Mouse (Mus musculus): ENCODE measurements around the gene Tyk2. TPM values are rescaled to one million over a fixed set of nuclear protein-coding genes. Genes with fewer than 3 reads are reported as not detected.

Gene Tyk2
- polyA plus RNA-seq, 2 experiments: 10.6 to 20.9 TPM

- peak overlapping the region; percentile 74 for H3K4me3 ChIP-seq (replicated peaks; ENCODE audit: low read length)
- no peak for TF ChIP-seq POLR2A (IDR thresholded peaks at IDR 0.05; ENCODE audit: borderline replicate concordance, extremely low read depth, insufficient read depth, insufficient read length)
- H3K27ac ChIP-seq (replicated peaks; ENCODE audit: low read depth, low read length): peak overlapping the region; percentile 68; the same call in 1 of the 2 replicates
- H3K4me1 ChIP-seq (ENCODE audit: control insufficient read depth, insufficient read depth, low read length): peaks cover 28% of the 10 kb centered on the region
- peak overlapping the region; percentile 60 for H3K4me2 ChIP-seq (replicated peaks; ENCODE audit: low read depth, low read length, severe bottlenecking)
- WGBS: 6% methylated on average over 8 of the region's 8 CpGs
- ATAC-seq (ENCODE audit: low FRiP score, low read depth): no peak
- no peaks in the 10 kb centered on the region for H3K9me3 ChIP-seq (ENCODE audit: control insufficient read depth, low read length)
- peak overlapping the region; percentile 72 for H3K9ac ChIP-seq (ENCODE audit: low read depth, low read length, severe bottlenecking)
- peaks cover 29% of the 10 kb centered on the region for H3K36me3 ChIP-seq (ENCODE audit: control insufficient read depth, insufficient read depth, low read length)
- DNase-seq (ENCODE audit: low spot score): no peak
- no peaks in the 10 kb centered on the region for H3K27me3 ChIP-seq (ENCODE audit: control insufficient read depth, insufficient read depth, low read length)
Measured at GRCm38 (mm10) chr9:21149077-21149653, 18.1 kb upstream of the Tyk2 start.

GRCm38 (mm10) chr9:21148427-21148826 is 17.4 kb upstream of the Tyk2 start:
- peak overlapping the region; percentile 60 for H3K4me2 ChIP-seq (replicated peaks; ENCODE audit: low read depth, low read length, severe bottlenecking)
- DNase-seq (ENCODE audit: low spot score) (no peak), ATAC-seq (ENCODE audit: low FRiP score, low read depth) (no peak)
- peaks cover 35% of the 10 kb centered on the region for H3K36me3 ChIP-seq (ENCODE audit: control insufficient read depth, insufficient read depth, low read length)
- H3K27ac ChIP-seq (replicated peaks; ENCODE audit: low read depth, low read length): no peak overlapping the region
- peaks cover 26% of the 10 kb centered on the region for H3K4me1 ChIP-seq (ENCODE audit: control insufficient read depth, insufficient read depth, low read length)
- no peaks in the 10 kb centered on the region for H3K9me3 ChIP-seq (ENCODE audit: control insufficient read depth, low read length)
- no peaks in the 10 kb centered on the region for H3K27me3 ChIP-seq (ENCODE audit: control insufficient read depth, insufficient read depth, low read length)
- H3K4me3 ChIP-seq (replicated peaks; ENCODE audit: low read length): peak overlapping the region; percentile 74
- TF ChIP-seq POLR2A (IDR thresholded peaks at IDR 0.05; ENCODE audit: borderline replicate concordance, extremely low read depth, insufficient read depth, insufficient read length): no peak
- H3K9ac ChIP-seq (ENCODE audit: low read depth, low read length, severe bottlenecking): peak overlapping the region; percentile 25; the same call in 1 of the 2 replicates

- 40% methylated on average over 10 of the region's 10 CpGs for WGBS
- H3K36me3 ChIP-seq (ENCODE audit: control insufficient read depth, insufficient read depth, low read length): peaks cover 52% of the 10 kb centered on the region
Measured at GRCm38 (mm10) chr9:21146722-21147121, 15.7 kb upstream of the Tyk2 start.

DNA sequence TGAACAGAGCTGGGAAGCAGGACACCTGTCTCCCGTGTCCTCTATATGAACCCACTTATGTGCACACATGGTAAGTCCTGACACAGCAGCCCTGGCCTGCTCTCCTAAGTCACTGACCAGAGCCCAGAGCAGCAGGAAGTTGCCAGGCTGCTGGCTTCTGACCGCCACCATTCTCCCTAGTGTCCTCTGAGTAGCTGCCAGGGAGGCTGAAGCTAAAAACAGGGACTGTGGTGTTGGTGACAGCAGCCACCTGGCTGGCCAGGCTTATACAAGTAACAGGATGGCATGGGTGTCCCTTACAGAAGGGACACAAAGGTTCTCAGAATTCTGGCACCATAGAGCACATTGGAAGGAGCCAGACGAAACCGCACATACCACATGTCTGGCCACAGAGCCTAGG is 14.4 kb upstream of the Tyk2 start:
- Histone ChIP-seq H3K9ac (ENCODE audit: low read depth, low read length, severe bottlenecking) (no peak overlapping the region), H3K36me3 (ENCODE audit: control insufficient read depth, insufficient read depth, low read length) (peaks cover 65% of the 10 kb centered on the region), H3K9me3 (ENCODE audit: control insufficient read depth, low read length) (no peaks in the 10 kb centered on the region), H3K4me1 (ENCODE audit: control insufficient read depth, insufficient read depth, low read length) (peaks cover 23% of the 10 kb centered on the region), H3K27me3 (ENCODE audit: control insufficient read depth, insufficient read depth, low read length) (no peaks in the 10 kb centered on the region), H3K27ac (replicated peaks; ENCODE audit: low read depth, low read length) (no peak overlapping the region), H3K4me3 (replicated peaks; ENCODE audit: low read length) (no peak overlapping the region), H3K4me2 (replicated peaks; ENCODE audit: low read depth, low read length, severe bottlenecking) (no peak overlapping the region)
- DNase-seq (ENCODE audit: low spot score) (no peak), ATAC-seq (ENCODE audit: low FRiP score, low read depth) (no peak)
- TF ChIP-seq POLR2A (IDR thresholded peaks at IDR 0.05; ENCODE audit: borderline replicate concordance, extremely low read depth, insufficient read depth, insufficient read length): no peak
- 93% methylated on average over 4 of the region's 4 CpGs for WGBS

More at GRCm38 (mm10) chr9:21146722-21147121, 15.7 kb upstream of the Tyk2 start:
- no peaks in the 10 kb centered on the region for H3K9me3 ChIP-seq (ENCODE audit: control insufficient read depth, low read length)
- H3K27ac ChIP-seq (replicated peaks; ENCODE audit: low read depth, low read length): no peak overlapping the region
- no peak for TF ChIP-seq POLR2A (IDR thresholded peaks at IDR 0.05; ENCODE audit: borderline replicate concordance, extremely low read depth, insufficient read depth, insufficient read length)
- ATAC-seq (ENCODE audit: low FRiP score, low read depth): no peak
- H3K4me3 ChIP-seq (replicated peaks; ENCODE audit: low read length): 0 out of 2 replicates have a peak overlapping the region, but pooled peaks have one; percentile 4
- peaks cover 23% of the 10 kb centered on the region for H3K4me1 ChIP-seq (ENCODE audit: control insufficient read depth, insufficient read depth, low read length)
- peak overlapping the region; percentile 23; the same call in 1 of the 2 replicates for H3K4me2 ChIP-seq (replicated peaks; ENCODE audit: low read depth, low read length, severe bottlenecking)
- peak overlapping the region; percentile 7 for H3K9ac ChIP-seq (ENCODE audit: low read depth, low read length, severe bottlenecking)
- no peak for DNase-seq (ENCODE audit: low spot score)
- H3K27me3 ChIP-seq (ENCODE audit: control insufficient read depth, insufficient read depth, low read length): no peaks in the 10 kb centered on the region

DNA sequence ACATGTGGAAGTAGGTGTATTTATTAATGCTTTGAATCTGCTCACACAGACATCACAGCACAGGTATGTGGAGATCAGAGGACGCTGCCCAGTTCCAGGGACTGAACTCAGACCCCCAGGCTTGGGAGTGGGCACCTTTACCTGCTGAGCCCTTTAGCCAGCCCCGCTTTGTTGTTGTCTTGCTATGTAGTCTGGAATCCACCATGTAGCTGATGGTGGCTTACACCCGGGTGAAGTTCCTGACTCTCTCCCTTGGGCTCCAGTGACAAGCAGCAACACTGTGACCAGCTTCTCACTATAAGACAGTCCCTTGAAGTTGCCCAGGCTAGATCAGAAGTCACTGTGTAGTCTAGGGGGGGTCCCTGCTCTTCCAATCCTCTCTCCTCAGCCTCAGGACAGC is 13.3 kb upstream of the Tyk2 start:
- no peaks in the 10 kb centered on the region for H3K9me3 ChIP-seq (ENCODE audit: control insufficient read depth, low read length)
- H3K9ac ChIP-seq (ENCODE audit: low read depth, low read length, severe bottlenecking): no peak overlapping the region
- peaks cover 23% of the 10 kb centered on the region for H3K4me1 ChIP-seq (ENCODE audit: control insufficient read depth, insufficient read depth, low read length)
- WGBS: 97% methylated on average over 3 of the region's 3 CpGs
- no peak overlapping the region for H3K27ac ChIP-seq (replicated peaks; ENCODE audit: low read depth, low read length)
- no peak overlapping the region for H3K4me3 ChIP-seq (replicated peaks; ENCODE audit: low read length)
- no peaks in the 10 kb centered on the region for H3K27me3 ChIP-seq (ENCODE audit: control insufficient read depth, insufficient read depth, low read length)
- ATAC-seq (ENCODE audit: low FRiP score, low read depth) (no peak), DNase-seq (ENCODE audit: low spot score) (no peak)
- peaks cover 76% of the 10 kb centered on the region for H3K36me3 ChIP-seq (ENCODE audit: control insufficient read depth, insufficient read depth, low read length)
- TF ChIP-seq POLR2A (IDR thresholded peaks at IDR 0.05; ENCODE audit: borderline replicate concordance, extremely low read depth, insufficient read depth, insufficient read length): no peak
- no peak overlapping the region for H3K4me2 ChIP-seq (replicated peaks; ENCODE audit: low read depth, low read length, severe bottlenecking)
